Mouse (Mus musculus) heart, postnatal 14 days (tissue): ENCODE data around the gene Myzap. TPM values are rescaled to one million over a fixed set of nuclear protein-coding genes. Genes with fewer than 3 reads are reported as not detected.

ENCODE experiments used
- DNase-seq, 2 experiments: peaks; one replicate each; pipeline ENCODE4 v3.0.0; 2021 to 2022
- intact Hi-C: fragments of 180-260 bp; cut with DNase I; formaldehyde crosslinking; loops from one replicate; pipeline ENCODE4 v1.15.1; 2025
- total RNA-seq, 2 experiments: library from RNA; stranded (reverse); gene quantifications; 2 replicates each; pipeline ENCODE4 v1.2.3; 2021

The Myzap gene
- total RNA-seq, 2 experiments from 2014 or later, result 341 to 359 TPM

DNA sequence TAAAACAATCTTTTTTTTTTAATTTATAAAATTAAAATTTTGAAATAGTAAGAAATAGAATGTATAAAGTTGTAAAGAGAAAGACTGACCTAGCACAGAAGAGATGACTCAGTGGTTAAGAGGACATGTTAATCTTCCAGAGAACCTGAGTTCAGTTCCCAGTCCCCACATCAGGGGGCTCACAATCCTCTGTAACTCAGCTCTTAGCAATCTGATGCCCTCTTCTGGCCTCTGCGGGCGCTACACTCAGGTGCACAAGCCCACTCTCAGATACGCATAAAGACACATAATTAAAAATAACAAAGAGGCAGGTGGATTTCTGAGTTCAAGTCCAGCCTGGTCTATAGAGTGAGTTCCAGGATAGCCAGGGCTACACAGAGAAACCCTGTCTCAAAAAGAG is 38.2 kb downstream of the Myzap start:
- no peak for DNase-seq
- intact Hi-C loops, result no loop called here

DNA sequence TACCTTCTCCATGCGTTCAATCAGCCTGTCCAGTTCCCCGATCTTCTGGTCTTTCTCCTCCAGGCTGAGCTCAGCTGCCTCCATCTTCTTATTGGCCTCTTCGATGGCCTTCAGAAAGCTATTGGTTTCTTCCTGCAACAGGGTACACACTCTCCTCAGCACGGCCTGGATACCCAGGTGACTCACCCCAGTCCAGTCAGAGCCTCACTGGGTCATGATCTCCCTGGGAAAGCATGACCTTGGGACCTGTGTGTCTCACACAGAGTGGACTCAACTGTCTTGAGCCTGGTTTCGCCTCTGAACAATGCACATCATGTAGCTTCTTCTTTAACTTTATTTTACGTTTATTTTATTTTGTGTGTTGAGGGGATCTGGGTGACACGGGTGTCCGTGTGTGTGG is 42.0 kb downstream of the Myzap start:
- intact Hi-C loops, result no loop called here
- no peak for DNase-seq

DNA sequence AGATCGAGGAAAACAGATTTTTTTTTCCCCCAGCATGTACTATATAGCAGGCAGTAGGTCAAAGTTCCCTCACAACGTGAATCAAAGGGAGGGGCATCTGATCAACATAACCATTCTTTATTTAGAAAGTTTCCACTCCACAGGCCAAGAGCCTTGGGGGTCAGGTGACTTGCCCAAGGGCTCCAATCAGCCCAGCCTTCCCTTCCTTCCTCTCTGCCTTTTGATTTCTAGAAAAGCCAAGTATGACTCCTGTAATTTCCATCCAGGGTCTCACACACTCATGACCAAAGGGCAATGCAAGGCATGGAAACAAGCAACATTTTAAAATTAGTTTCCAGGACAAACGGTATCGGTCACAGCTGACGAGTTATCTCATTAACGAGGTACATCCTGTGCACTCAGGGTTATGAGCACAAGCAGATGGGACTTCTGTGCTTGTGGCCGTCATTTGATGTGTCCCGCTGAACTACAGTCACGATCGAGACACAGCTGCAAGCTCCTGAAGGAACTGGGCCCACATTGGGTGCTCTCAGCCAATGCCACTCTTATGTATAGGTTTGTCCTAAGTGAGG is 44.4 kb downstream of the Myzap start:
- intact Hi-C loops, result no loop called here
- peak; percentile 23 to 33 for DNase-seq

DNA sequence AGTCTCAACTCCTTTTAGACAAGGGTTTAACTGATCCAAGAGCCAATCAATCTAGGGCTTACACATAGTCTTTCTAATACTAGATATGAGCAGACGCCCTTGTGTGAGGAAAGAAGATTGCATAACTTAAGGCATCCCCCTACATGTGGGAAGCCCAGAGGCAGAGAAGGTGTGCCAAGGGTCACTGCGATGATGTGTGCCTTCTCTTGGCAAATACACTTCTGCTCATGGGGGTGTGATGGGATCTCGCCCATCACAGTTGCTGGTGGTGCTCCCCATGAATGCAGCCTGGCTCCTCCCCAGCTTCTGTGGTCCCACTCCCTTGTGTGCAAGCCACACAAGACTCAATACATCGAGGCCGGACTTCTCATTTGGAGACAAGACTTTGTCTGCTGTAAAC is 47.3 kb downstream of the Myzap start:
- intact Hi-C loops, result no loop called here
- no peak for DNase-seq

DNA sequence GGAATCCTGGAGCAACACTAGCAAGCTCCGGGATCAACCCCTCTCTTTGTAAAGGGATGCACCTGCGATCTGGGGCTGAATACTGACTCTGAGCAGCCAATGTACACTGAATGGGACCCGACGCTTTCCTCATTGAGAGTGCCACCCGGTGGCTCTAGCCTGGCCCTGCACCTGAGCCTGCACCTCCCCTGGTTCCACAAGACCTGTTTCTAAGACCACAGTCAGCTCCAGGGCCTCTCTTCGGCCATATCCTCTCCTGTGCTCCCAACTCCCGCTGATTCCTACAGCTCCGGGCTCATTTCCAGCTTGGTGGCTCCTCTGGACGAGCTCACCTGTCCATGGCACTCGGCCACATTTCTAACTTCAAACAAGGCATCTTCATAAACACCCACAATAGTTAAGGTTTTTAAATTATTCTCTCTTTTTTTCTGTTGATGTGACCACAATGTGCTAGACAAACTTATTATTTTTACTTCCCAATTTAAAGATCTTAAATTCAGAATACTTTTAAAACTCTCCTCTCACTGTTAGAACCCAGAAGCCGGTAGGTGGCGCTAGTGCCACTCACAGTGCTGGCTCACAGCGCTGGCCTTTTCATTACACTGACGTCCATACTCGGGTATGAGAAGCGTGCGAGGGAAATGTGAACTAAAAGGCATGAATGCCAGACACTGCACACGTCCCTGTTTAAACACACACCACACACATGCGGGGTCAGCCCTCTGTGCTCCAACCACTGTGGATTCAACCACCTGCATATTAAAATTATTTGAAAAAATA is 48.5 kb downstream of the Myzap start:
- intact Hi-C loops, result loop anchor here (1.0 kb wide), 1 partner anchor 73 kb away; no protein-coding TSS in a partner anchor
- DNase-seq, result peak; percentile 88 to 92

DNA sequence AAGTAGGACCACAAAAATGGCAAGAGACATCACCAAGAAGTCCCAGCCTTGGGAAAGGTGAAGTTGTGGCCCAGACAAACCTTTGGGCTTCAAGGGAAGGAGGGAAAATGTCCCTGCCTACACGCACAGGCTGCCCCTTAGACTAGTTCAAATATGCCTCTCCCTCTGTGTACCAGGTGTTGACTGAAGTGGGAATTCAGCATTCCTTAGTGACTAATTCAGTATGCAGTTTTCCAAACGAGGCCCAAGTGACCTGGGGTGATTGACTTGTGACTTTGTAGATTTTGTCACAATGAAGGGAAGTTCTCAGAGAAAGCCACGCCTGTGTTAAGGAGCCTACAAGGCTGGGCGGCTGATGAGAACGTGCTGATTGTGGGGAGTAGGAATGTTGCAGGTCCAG is 49.9 kb downstream of the Myzap start:
- no peak for DNase-seq
- intact Hi-C loops, result no loop called here

DNA sequence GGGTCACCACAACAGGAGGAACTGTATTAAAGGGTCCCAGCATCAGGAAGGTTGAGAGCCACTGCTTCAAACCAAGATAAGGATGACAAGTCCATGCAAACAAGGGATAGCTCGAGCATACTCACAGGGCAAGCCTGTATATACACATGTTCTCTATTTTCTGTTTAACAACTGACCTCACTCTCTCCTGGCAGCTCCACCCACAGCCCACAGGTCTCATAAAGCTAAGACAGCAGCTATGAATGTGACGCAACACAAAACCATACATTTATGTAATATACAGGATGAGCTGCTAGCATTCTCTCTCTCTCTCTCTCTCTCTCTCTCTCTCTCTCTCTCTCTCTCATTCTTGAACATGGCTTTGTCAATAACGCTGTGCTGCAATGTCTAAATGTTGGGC is 51.4 kb downstream of the Myzap start:
- DNase-seq, result no peak
- intact Hi-C loops, result no loop called here

DNA sequence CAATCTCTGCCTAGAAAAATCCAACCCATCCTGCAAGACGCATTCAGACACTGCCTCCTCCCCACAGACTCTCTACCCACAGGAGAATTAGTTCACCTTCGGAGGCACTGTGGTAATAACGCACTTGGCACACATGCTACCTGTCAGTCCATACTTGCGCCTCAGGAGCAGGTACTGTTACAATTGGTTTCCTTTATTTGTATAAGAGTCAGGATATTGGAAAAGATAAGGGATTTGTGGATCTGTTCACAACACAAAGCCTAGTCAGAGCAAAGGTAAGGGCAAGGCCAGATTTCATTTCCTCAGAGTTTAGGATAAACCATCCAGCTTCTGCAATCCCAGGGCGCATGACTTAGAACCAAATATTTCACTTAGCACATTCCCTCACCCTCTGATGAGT is 56.4 kb downstream of the Myzap start:
- DNase-seq, result no peak
- intact Hi-C loops, result no loop called here

DNA sequence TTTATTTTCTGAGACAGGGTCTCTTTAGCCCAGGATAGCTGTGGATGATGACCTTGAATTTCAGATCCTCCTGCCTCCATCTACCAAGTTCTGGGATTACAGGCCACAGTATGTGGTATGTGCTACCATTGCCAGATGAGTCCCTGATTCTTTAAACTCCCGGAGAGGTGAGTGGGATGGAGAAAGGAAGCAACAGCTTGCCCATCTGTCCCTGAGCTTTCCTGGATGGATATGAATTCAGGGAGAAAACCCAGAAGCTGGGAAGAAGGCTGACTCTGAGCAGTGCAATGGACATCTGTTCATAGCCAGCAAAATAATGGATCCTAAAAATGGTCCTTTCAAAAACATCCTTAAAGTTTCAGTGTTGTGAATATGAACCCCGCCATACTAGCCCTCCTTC is 57.1 kb downstream of the Myzap start:
- intact Hi-C loops, result no loop called here
- no peak for DNase-seq

DNA sequence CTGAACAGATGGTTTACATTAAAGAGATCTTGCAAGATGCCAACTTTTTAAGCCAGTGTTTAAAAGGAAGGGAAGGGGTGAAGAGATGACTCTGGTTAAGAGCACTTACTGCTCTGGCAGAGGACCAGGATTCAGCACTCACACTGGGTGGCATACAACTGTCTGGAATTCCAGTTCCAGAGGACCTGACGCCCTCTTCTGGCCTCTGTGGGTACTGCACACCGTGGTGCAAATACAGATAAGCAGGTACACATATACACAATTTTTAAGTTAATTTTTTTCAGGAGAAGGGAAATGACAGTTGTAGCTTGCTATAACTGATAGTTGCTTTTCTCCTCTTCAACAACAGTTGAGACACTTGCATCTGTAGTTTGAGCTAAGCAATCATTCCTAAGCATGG is 62.2 kb downstream of the Myzap start:
- DNase-seq, result no peak
- intact Hi-C loops, result no loop called here

DNA sequence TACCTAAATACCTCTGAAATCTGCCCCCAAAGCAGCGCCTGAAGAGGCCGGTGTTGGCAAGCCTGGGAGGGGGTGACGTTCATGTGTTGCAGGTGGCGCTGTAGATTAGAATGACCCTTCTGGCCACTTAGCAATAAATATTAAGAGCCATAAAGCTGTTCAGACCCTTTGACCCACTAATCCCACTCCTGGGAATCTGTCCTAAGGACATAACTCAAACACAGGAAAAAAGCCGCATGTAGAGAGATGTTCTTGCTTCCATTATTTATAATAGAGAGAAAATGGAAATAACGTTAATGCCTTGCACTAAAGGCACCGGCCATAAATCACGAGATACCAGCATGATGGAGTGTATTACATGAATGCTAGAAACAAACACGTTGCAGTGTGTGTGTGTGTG is 64.7 kb downstream of the Myzap start:
- DNase-seq, result no peak
- intact Hi-C loops, result no loop called here

DNA sequence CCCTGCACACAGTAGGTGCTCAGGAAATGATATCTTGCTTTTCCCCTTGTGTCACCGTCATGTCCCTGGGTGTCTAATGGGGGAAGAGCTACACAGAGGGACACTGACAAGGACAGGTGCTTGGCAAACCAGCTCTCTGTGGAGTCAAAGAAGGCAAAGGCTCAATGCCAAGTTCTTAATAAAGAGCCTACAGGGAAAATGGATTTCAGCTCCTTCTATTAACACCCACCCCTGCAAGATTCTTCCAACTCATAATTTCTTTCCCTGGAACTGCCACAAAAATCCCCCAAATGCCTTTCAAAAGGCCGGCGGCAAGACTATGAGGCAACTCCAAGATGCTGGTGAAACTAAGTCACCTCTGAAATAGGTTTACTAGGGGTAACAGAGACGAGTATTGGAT is 68.3 kb downstream of the Myzap start:
- DNase-seq, result no peak
- intact Hi-C loops, result no loop called here

DNA sequence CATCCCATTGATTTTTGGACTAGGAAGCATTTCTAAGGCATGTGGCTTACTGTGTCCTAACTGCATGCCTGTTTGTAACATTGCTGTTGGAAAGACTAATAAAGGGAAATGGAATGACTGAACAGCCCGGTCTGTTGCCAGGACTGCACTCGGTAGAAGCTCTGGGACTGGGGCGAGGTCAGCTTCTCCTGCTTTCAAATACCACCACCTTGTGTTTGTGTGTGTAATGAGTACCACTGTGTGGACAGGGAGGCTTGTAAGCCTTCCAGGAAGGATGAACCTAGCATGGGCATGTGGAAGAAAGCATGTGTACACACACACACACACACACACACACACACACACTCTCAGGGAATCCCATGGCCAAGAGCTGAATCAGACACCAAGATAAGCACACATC is 72.3 kb downstream of the Myzap start:
- DNase-seq, result no peak
- intact Hi-C loops, result no loop called here

DNA sequence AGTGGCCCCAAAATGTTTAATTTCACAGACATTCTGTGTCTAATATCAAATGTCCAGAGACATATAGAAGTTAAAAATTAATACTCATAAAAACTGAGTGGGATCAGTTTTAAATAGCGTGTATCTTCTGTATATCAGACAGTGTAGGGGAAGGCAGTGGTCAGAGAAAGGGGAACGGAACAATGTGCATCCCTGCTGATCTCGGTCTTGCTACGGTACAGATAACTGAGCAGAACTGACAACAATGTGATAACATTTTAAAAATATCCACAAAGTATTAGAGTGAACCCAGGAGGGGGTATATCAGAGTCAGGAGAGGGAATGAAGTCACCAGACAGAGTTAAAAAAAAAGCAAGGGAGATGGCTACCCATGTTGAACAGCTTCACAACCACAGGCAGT is 74.7 kb downstream of the Myzap start:
- no peak for DNase-seq
- intact Hi-C loops, result no loop called here

DNA sequence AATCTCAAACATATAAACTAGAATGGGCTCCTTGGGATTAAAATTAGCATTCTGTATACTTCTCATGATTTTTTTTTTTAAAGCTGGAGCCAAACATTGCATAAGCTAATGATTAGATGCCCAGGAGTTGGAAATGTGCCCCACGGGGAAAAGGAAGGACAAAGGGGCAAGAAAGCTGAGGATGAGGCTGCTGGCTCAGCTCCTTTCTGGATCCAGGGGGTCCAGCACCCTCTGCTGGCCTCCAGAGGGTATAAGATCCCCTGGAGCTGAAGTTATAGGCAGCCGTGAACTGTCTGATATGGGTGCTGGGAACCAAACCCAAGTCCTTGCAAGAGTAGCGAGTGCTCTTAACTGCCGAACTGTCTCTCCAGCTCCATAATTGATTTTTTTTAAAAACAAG is 76.3 kb downstream of the Myzap start:
- no peak for DNase-seq
- intact Hi-C loops, result no loop called here

DNA sequence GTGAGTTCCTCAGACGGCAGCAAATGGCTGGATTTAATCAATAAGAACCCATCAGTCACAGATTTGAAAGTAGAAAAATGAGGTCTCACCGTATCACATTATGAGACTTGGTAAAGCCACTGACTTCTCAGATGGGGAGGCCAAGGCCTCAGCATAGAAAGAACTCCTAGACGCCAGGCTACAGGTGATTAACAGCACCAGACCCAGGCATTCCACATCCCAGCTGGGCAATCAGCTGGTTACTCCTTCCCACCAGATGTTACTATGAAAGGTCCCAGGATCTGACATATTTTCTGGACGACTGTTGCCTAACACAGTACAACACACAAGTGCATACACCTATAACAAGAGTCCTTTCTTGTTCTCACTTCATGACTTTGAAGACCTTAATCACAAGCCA is 78.6 kb downstream of the Myzap start:
- DNase-seq, result no peak
- intact Hi-C loops, result no loop called here

DNA sequence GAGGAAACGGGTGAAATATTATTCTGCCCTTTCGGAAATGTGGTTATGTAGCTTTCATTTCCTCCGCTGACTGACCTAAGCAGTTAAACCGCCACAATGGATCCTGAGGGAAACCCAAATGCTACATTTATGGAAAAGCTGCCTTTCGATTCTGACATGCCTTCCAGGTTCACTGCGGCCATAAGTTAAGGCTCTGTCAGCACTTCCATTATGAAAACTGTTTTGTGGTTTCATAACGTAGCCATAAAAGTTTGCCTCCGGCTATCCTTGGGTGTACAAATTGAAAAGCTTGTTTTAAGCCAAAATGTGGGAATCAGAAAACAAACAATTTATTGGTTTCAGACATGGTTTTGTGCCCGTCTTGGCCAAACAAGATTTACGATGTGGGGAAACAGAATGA is 79.3 kb downstream of the Myzap start:
- no peak for DNase-seq

DNA sequence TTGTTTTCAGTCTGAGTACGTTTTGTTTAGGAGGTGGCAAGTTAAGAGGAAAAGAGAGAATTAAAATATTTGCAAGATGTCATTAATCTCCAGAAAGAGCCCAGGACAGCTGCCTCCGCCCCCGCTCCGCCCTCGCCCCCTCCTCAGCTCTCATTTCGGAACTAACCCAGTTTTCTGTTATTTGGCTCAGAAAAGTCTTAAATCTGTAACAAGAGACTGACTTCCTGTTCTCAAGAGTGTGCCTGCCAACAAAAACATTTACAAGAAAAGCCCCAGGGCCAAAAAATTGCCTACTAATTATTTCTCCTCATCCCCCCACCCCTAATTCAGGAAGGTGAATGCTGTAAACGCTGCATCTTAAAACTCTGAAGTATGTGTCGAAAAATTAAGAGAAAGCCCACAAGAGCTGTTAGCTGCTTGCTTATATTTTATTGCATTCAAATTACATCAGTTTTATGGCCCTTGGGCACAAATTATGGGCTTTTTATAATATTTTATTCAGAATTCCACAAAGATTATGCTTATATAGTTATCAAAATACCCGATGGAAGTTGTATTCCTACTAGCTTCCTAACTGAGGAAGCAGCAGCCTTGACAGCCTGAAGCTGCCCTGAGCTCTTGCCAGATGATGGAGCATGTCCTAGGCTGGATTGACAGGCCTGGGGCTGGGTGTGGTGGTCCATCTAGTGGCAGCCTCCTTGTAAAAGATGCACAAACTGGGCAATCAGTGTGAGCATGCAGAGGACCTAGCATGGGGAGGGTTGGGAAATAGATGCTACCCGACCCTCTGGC is 93.6 kb downstream of the Myzap start:
- intact Hi-C loops, result no loop called here
- peak in 1 of 2 experiments; percentile 28 for DNase-seq

More for the DNA sequence above, 79.3 kb downstream of the Myzap start:
- intact Hi-C loops, result no loop called here

DNA sequence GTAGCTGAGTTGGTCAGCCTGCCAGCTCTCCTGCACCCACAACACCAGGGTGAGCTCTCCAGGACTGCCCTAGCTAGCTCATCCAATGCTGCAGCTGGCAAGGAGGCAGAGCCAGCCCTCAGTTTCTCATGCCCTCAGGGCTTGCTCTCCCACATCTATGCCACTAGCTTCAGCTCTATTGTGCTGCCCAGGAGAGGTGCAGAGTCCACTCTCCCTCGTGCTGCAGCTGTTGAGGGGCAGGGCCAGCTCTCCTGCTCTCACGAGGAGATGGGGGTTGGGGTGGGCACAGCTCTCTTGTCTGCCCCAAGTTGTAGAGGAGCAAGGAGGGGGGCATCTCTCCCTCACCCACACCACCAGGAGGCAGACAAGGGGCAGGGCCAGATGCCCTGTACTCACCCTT is 95.5 kb downstream of the Myzap start:
- no peak for DNase-seq

DNA sequence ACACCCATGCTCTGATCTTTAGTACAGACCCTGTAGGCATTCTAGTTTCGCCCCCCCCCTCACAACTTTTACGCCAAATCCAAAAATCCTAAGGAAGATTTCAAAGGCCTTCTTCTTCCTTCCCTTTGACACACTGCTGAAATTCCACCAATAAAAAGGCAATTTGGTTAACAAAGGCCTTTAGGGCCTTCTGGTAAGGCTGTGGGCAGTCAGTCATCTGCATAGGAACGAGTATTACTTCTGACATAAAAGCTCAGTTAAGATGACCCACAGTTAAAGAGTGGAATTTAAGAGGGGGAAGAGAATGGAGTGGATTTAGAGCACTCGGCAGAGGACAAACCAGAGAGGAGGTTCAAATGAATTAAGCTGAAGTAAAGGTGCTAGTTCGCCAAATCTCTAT is 98.4 kb downstream of the Myzap start:
- DNase-seq, result no peak
- intact Hi-C loops, result no loop called here

More for the DNA sequence above, 95.5 kb downstream of the Myzap start:
- intact Hi-C loops, result no loop called here

DNA sequence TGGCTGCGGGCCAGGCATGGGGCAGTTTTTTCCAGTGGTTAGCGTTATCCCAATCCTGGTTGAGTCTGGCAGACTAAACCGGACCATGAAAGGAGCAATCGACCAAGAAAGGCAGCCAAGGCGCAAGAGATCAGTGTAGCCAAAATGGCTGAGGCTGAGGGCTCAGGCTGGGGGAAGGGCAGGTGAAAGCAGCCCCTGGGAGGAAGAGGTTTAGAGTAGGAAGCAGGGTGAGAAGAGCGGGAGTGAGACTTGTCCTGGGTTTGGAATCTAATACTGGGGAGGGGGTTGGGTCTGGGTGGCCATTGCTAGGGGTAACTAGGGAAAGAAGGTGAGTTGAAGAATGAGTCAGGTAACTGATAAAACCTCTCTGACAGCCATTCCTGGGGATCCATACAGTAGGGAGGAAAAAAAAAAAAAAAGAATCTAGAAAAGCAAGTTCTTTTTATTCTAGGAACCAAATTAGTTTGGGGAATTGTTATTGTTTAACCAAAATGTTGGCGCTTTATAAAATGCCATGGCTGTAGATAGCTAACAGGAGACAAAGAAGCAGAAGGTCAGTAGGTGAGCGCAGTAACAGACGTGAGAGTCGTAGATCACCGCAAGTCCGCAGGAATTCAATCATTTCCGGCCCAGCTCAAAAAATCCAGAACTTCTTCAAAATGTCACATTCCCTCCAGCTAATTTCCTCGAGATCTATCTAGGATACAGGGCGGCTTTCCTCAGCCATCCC is 99.7 kb downstream of the Myzap start:
- DNase-seq, result no peak
- intact Hi-C loops, result no loop called here
